Mouse (Mus musculus): ENCODE measurements around the gene Eml6. TPM values are rescaled to one million over a fixed set of nuclear protein-coding genes. Genes with fewer than 3 reads are reported as not detected.
"Not testable (repeated sequence)": the region's sequence is repeated elsewhere in the genome, so short reads cannot be mapped to it uniquely, and the experiment has no call there.

The Eml6 gene
- polyA plus RNA-seq, 1 experiment = not detected

DNA sequence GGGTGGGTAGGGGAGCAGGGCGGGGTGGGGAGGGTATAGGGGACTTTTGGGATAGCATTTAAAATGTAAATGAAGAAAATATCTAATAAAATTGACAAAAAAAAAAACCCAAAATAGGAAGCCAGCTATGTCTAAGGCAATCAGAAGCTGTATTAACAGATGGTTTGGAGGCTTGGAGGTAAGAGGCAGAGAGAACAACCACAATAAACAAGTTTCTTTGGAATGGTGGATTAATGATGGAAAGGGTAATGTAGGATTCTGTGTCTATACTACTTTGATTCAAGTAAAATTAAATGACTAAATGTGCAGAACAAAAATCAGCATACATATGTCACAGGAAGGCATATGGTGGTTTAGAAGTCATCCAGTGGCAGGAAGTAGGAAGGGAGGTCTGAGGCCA, 102.0 kb downstream of the Eml6 start:
- TF ChIP-seq TAL1 (IDR thresholded peaks at IDR 0.05; ENCODE audit: low read length) (no peak), GATA1 (IDR thresholded peaks at IDR 0.05; ENCODE audit: low read length) (no peak)
- H3K27me3 ChIP-seq (ENCODE audit: control insufficient read depth) = no peaks in the 10 kb centered on the region

GRCm38 (mm10) chr11:29913180-29913579, 112.7 kb downstream of the Eml6 start:
- Histone ChIP-seq H3K4me3 (replicated peaks) (no peak overlapping the region), H3K36me3 (ENCODE audit: control insufficient read depth) (no peaks in the 10 kb centered on the region), H3K9me3 (ENCODE audit: control insufficient read depth, low read length) (no peaks in the 10 kb centered on the region), H3K27me3 (ENCODE audit: control insufficient read depth) (no peaks in the 10 kb centered on the region), H3K4me1 (ENCODE audit: control insufficient read depth) (no peaks in the 10 kb centered on the region)
- TF ChIP-seq TAL1 (IDR thresholded peaks at IDR 0.05; ENCODE audit: low read length) (no peak), GATA1 (IDR thresholded peaks at IDR 0.05; ENCODE audit: low read length) (no peak)

More for the DNA sequence above, 102.0 kb downstream of the Eml6 start:
- H3K36me3 ChIP-seq (ENCODE audit: control insufficient read depth) = no peaks in the 10 kb centered on the region
- no peaks in the 10 kb centered on the region for H3K9me3 ChIP-seq (ENCODE audit: control insufficient read depth, low read length)
- H3K4me1 ChIP-seq (ENCODE audit: control insufficient read depth) = no peaks in the 10 kb centered on the region
- no peak overlapping the region for H3K4me3 ChIP-seq (replicated peaks)

GRCm38 (mm10) chr11:29909330-29909729, 116.5 kb downstream of the Eml6 start:
- H3K27me3 ChIP-seq (ENCODE audit: control insufficient read depth) = no peaks in the 10 kb centered on the region
- TF ChIP-seq GATA1 (IDR thresholded peaks at IDR 0.05; ENCODE audit: low read length) = no peak
- no peak for TF ChIP-seq TAL1 (IDR thresholded peaks at IDR 0.05; ENCODE audit: low read length)

GRCm38 (mm10) chr11:29885160-29885559, 140.7 kb downstream of the Eml6 start:
- H3K27me3 ChIP-seq (ENCODE audit: control insufficient read depth) = no peaks in the 10 kb centered on the region

More at GRCm38 (mm10) chr11:29909330-29909729, 116.5 kb downstream of the Eml6 start:
- Histone ChIP-seq H3K9me3 (ENCODE audit: control insufficient read depth, low read length) (no peaks in the 10 kb centered on the region), H3K36me3 (ENCODE audit: control insufficient read depth) (no peaks in the 10 kb centered on the region), H3K4me1 (ENCODE audit: control insufficient read depth) (no peaks in the 10 kb centered on the region), H3K4me3 (replicated peaks) (no peak overlapping the region)

DNA sequence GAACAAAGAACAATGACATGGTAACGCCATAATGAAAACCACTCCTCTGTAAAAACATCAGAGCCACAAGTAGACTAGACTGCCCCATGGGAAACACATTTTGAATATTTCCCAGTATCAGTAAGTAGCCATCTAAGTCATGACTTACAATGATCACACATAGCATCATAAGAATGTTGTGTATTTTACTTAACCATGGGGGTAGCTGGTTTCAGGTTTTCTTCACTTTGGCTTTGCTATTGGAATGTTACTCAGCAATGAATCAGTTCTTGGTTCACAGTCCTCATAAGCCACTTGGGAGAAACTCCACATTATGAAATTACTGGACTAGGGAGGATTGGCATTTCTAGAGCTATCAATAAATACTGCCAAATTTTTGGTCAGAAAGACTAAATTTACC, 141.5 kb downstream of the Eml6 start:
- no peaks in the 10 kb centered on the region for H3K27me3 ChIP-seq (ENCODE audit: control insufficient read depth)
- no peaks in the 10 kb centered on the region for H3K4me1 ChIP-seq (ENCODE audit: control insufficient read depth)
- no peak for TF ChIP-seq GATA1 (IDR thresholded peaks at IDR 0.05; ENCODE audit: low read length)
- no peak overlapping the region for H3K4me3 ChIP-seq (replicated peaks)
- H3K9me3 ChIP-seq (ENCODE audit: control insufficient read depth, low read length) = no peaks in the 10 kb centered on the region
- H3K36me3 ChIP-seq (ENCODE audit: control insufficient read depth) = no peaks in the 10 kb centered on the region

More at GRCm38 (mm10) chr11:29885160-29885559, 140.7 kb downstream of the Eml6 start:
- Histone ChIP-seq H3K36me3 (ENCODE audit: control insufficient read depth) (no peaks in the 10 kb centered on the region), H3K4me1 (ENCODE audit: control insufficient read depth) (no peaks in the 10 kb centered on the region), H3K9me3 (ENCODE audit: control insufficient read depth, low read length) (no peaks in the 10 kb centered on the region), H3K4me3 (replicated peaks) (no peak overlapping the region)
- TF ChIP-seq GATA1 (IDR thresholded peaks at IDR 0.05; ENCODE audit: low read length) (no peak), TAL1 (IDR thresholded peaks at IDR 0.05; ENCODE audit: low read length) (no peak)

DNA sequence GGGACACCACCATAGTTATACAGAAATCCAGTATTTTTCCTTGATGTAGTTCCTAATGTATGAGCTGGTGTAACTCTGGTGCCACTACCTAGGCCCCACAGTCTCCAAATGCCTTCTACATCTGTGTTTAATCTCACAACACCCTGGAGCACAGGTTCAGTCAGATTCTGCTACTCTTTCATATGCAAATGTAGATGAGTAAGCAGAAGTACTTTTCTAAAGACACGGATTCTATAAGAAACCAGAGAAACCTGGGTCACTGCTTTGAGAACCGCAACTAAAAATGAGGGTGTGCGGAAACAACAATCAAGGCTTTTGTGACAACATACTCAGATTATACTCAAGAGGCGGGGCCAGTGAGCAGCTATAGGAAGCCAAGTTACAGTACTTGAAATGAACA, 142.8 kb downstream of the Eml6 start:
- Histone ChIP-seq H3K4me3 (replicated peaks) (no peak overlapping the region), H3K4me1 (ENCODE audit: control insufficient read depth) (no peaks in the 10 kb centered on the region), H3K36me3 (ENCODE audit: control insufficient read depth) (no peaks in the 10 kb centered on the region), H3K27me3 (ENCODE audit: control insufficient read depth) (no peaks in the 10 kb centered on the region), H3K9me3 (ENCODE audit: control insufficient read depth, low read length) (no peaks in the 10 kb centered on the region)
- TF ChIP-seq GATA1 (IDR thresholded peaks at IDR 0.05; ENCODE audit: low read length) = no peak
- TF ChIP-seq TAL1 (IDR thresholded peaks at IDR 0.05; ENCODE audit: low read length) = no peak

DNA sequence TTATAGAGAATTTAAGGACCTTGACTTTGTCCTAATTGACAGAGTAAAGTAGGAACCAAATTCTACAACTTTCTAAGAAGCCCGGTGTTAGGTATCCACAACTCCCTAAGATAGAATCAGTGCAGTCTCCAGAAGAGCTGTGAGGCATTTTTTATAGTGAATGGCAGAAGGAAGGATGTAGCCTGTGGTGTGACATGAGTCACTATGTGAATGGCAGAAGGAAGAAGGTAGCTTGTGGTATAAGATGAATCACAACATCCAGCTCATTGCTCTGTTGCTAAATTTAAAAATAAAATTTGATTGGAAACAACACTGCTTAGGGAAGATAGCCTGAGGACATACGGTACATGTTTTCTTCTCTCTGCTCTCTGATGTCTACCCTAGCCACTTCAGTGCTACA, 146.2 kb downstream of the Eml6 start:
- TF ChIP-seq GATA1 (IDR thresholded peaks at IDR 0.05; ENCODE audit: low read length) (no peak), TAL1 (IDR thresholded peaks at IDR 0.05; ENCODE audit: low read length) (no peak)
- H3K4me1 ChIP-seq (ENCODE audit: control insufficient read depth) = no peaks in the 10 kb centered on the region
- no peaks in the 10 kb centered on the region for H3K36me3 ChIP-seq (ENCODE audit: control insufficient read depth)
- H3K4me3 ChIP-seq (replicated peaks) = no peak overlapping the region
- H3K27me3 ChIP-seq (ENCODE audit: control insufficient read depth) = no peaks in the 10 kb centered on the region
- no peaks in the 10 kb centered on the region for H3K9me3 ChIP-seq (ENCODE audit: control insufficient read depth, low read length)

DNA sequence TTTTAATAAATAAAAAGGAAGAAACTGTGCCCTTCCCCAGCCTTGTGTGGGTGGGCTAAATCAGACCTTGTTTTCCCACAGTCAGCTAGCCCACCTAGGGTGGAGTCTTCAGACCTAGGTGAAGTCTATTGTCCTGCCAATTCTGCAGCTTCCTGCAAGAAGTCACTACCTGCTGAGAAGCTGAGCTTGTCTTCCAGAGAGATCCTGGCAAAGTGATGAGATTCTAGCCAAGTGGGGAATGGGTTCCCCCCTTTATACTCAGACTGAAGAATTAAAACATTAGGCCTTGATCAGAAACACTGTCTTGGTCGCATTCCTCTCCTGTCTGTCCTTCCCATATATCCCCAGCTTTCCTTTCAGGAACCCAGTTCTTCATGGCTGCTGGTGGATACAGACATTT, 147.9 kb downstream of the Eml6 start:
- Histone ChIP-seq H3K9me3 (ENCODE audit: control insufficient read depth, low read length) (no peaks in the 10 kb centered on the region), H3K4me1 (ENCODE audit: control insufficient read depth) (no peaks in the 10 kb centered on the region), H3K27me3 (ENCODE audit: control insufficient read depth) (no peaks in the 10 kb centered on the region), H3K4me3 (replicated peaks) (no peak overlapping the region), H3K36me3 (ENCODE audit: control insufficient read depth) (no peaks in the 10 kb centered on the region)
- TF ChIP-seq GATA1 (IDR thresholded peaks at IDR 0.05; ENCODE audit: low read length) = no peak
- no peak for TF ChIP-seq TAL1 (IDR thresholded peaks at IDR 0.05; ENCODE audit: low read length)

DNA sequence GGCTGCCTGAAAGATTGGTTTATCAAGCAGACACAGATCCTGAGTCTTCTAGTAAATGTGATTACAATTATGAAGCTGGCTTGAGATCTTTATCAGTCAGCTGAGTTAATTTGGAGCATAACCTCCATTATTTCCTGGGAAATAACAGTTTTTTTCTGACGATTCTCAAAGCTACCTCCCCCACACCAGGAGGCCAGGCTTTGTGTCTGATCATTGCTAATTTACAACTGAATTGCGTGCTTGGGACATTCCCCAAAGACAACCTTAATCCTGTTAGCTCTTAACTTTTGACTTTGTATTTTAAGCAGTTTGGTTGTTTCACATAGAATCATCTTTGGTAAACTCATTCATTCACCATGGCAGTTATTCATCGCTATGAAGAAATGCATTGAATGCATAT, 148.6 kb downstream of the Eml6 start:
- Histone ChIP-seq H3K4me1 (ENCODE audit: control insufficient read depth) (no peaks in the 10 kb centered on the region), H3K36me3 (ENCODE audit: control insufficient read depth) (no peaks in the 10 kb centered on the region), H3K4me3 (replicated peaks) (no peak overlapping the region), H3K27me3 (ENCODE audit: control insufficient read depth) (no peaks in the 10 kb centered on the region), H3K9me3 (ENCODE audit: control insufficient read depth, low read length) (no peaks in the 10 kb centered on the region)
- no peak for TF ChIP-seq GATA1 (IDR thresholded peaks at IDR 0.05; ENCODE audit: low read length)
- no peak for TF ChIP-seq TAL1 (IDR thresholded peaks at IDR 0.05; ENCODE audit: low read length)

- not testable (repeated sequence) for H3K9me3 ChIP-seq (ENCODE audit: control insufficient read depth, low read length); H3K36me3 ChIP-seq (ENCODE audit: control insufficient read depth); H3K4me1 ChIP-seq (ENCODE audit: control insufficient read depth); H3K27me3 ChIP-seq (ENCODE audit: control insufficient read depth); H3K4me3 ChIP-seq (replicated peaks)
Observed at GRCm38 (mm10) chr11:29874781-29875180, 151.1 kb downstream of the Eml6 start.
